Mouse (Mus musculus) Patski (cell line): Measurements from ENCODE around the gene Aass. TPM values are rescaled to one million over a fixed set of nuclear protein-coding genes. Genes with fewer than 3 reads are reported as not detected.

ENCODE experiments used
- ATAC-seq: fragments of 100-300 bp; one replicate; pipeline ENCODE4 v1.8.0; 2021
- CTCF ChIA-PET: fragments of 350-600 bp; sonication (Branson Sonifier 250); formaldehyde crosslinking; loops from one replicate; lab custom pipeline; 2022; ENCODE audit warnings: inconsistent platforms; lab: Charles Lee
- POLR2A ChIA-PET: fragments of 350-600 bp; sonication (Branson Sonifier 250); formaldehyde crosslinking; loops from one replicate; lab custom pipeline; 2022; ENCODE audit warnings: antibody characterized with exemption, inconsistent platforms; lab: Charles Lee
- DNase-seq: peaks from one replicate; pipeline ENCODE4 v3.0.0-alpha.2; 2011; ENCODE audit warnings: low read depth, low spot score
- H3K27me3 ChIP-seq: fragments of 371-371 bp; one replicate; pipeline ENCODE4 v1.5.1; 2021
- CTCF ChIP-seq: fragments of 100-300 bp; IDR thresholded peaks from one replicate; pipeline ENCODE4 v1.5.1; 2021
- in situ Hi-C: fragments of 300-500 bp; cut with MboI; formaldehyde crosslinking; loops from 3 replicates; pipeline ENCODE4 v1.11.1; 2018; ENCODE audit warnings: low pct_unique_long_range_greater_than_20kb, mixed read lengths
- polyA plus RNA-seq: library from polyadenylated mRNA; unstranded; gene quantifications from one replicate; pipeline ENCODE4 v1.2.3, GENCODE M21; 2021

Aass gene
- polyA plus RNA-seq, 1 experiment from 2014 or later = not detected

- ChIA-PET POLR2A (no interaction called here), CTCF (no interaction called here)
- TF ChIP-seq CTCF = no peak
- in situ Hi-C loops = no loop called here
- H3K27me3 ChIP-seq = no peaks in the 10 kb centered on the region
- ATAC-seq (no peak), DNase-seq (no peak)
Measured at GRCm38 (mm10) chr6:23048836-23049235, 84.0 kb downstream of the Aass start.

- DNase-seq (no peak), ATAC-seq (no peak)
- CTCF ChIA-PET = no interaction called here
- no peak for TF ChIP-seq CTCF
- in situ Hi-C loops = no loop called here
- POLR2A ChIA-PET = no interaction called here
- no peaks in the 10 kb centered on the region for H3K27me3 ChIP-seq
Measured at GRCm38 (mm10) chr6:23028251-23028650, 104.5 kb downstream of the Aass start.

Other genes starting within 250 kb of the Aass start
- gene Fezf1, start 115.4 kb upstream of the Aass start, polyA plus RNA-seq = not detected